Mouse (Mus musculus) thymus, adult 2 months (tissue): ENCODE measurements at regions not wholly inside any gene's neighbourhood (a gene's known extent, or its start where the extent isn't known, plus 50 kb on each side); places are given as distances from the start of the nearest gene placed in this dataset.
A peak's percentile ranks its signal among the peaks of the same experiment; 100 is the strongest.

Experiments
- DNase-seq: peaks from one replicate; pipeline ENCODE4 v3.0.0; 2021
- H3K27ac ChIP-seq: fragments of 200-500 bp; 2 replicates; pipeline ENCODE4 v1.5.1; 2012; ENCODE audit warnings: low read length, control low read depth; ENCODE audit not compliant: control insufficient read depth, insufficient read depth
- H3K27me3 ChIP-seq: fragments of 200-500 bp; 2 replicates; pipeline ENCODE4 v1.6.1; 2012; ENCODE audit warnings: mild to moderate bottlenecking, low read length, moderate library complexity, mixed read lengths; ENCODE audit not compliant: control insufficient read depth, insufficient read depth
- H3K36me3 ChIP-seq: fragments of 200-500 bp; 2 replicates; pipeline ENCODE4 v1.6.1; 2012; ENCODE audit warnings: mild to moderate bottlenecking, low read length, moderate library complexity; ENCODE audit not compliant: control insufficient read depth, insufficient read depth
- H3K4me1 ChIP-seq: fragments of 200-500 bp; replicated peaks from 2 replicates; pipeline ENCODE4 v1.6.1; 2012; ENCODE audit warnings: low read length; ENCODE audit not compliant: control insufficient read depth, insufficient read depth
- H3K4me3 ChIP-seq: fragments of 200-500 bp; 2 replicates; pipeline ENCODE4 v1.5.1; 2012; ENCODE audit warnings: mild to moderate bottlenecking, low read length, control low read depth, moderate library complexity; ENCODE audit not compliant: control insufficient read depth, insufficient read depth
- CTCF ChIP-seq: fragments of 200-500 bp; IDR thresholded peaks from 2 replicates; pipeline ENCODE4 v1.5.1; 2012; ENCODE audit warnings: mild to moderate bottlenecking, control low read depth, low read length, moderate library complexity, borderline replicate concordance; ENCODE audit not compliant: control insufficient read depth, poor library complexity, insufficient read depth; ENCODE audit errors: extremely low read depth
- POLR2A ChIP-seq: fragments of 200-500 bp; IDR thresholded peaks from 2 replicates; pipeline ENCODE4 v1.6.1; 2012; ENCODE audit warnings: mild to moderate bottlenecking, low read length, control low read depth, moderate library complexity; ENCODE audit not compliant: control insufficient read depth, poor library complexity, insufficient read depth; ENCODE audit errors: extremely low read depth
- WGBS: fragments of 180-500 bp; shearing (Covaris S2); methylation state at CpG from one replicate; pipeline ENCODE4 v1.1.7; 2018; 5-methylcytosine and 5-hydroxymethylcytosine counted together

GRCm38 (mm10) chr2:46440038-46440437, 1322.8 kb upstream of the Zeb2 start:
- no peak for DNase-seq
- Histone ChIP-seq H3K4me3 (no peak overlapping the region), H3K27ac (no peak overlapping the region), H3K4me1 (no peaks in the 10 kb centered on the region), H3K27me3 (no peaks in the 10 kb centered on the region), H3K36me3 (no peaks in the 10 kb centered on the region)
- TF ChIP-seq CTCF, result no peak
- TF ChIP-seq POLR2A, result no peak
- WGBS, result 89% methylated on average over 2 of the region's 2 CpGs

DNA sequence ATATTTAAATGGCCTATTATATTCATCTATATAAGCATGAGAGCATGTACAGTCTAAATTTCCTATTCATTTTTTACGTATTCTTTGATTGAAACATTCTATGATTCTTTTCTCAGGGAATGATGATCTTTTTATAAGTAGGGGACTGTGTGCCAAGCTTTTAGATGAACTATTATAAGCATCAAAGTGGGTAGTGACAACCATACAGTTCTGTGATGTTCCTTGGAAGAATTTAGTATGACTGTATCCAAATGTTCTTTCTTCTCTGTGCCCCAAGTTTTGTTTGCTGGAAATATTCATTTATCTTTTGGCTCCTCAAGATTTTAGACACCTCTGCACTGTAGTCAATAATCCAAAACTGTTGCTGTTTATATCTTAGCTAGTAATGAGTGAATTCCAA, 1301.1 kb upstream of the Zeb2 start:
- Histone ChIP-seq H3K4me3 (no peak overlapping the region), H3K27me3 (no peaks in the 10 kb centered on the region), H3K36me3 (no peaks in the 10 kb centered on the region), H3K27ac (no peak overlapping the region), H3K4me1 (no peaks in the 10 kb centered on the region)
- no peak for DNase-seq
- WGBS, result 98% methylated on average over 1 of the region's 1 CpGs
- TF ChIP-seq POLR2A (no peak), CTCF (no peak)

- Histone ChIP-seq H3K36me3 (no peaks in the 10 kb centered on the region), H3K4me1 (no peaks in the 10 kb centered on the region), H3K27me3 (no peaks in the 10 kb centered on the region), H3K27ac (no peak overlapping the region), H3K4me3 (no peak overlapping the region)
- WGBS, result 97% methylated on average over 1 of the region's 1 CpGs
- no peak for DNase-seq
- TF ChIP-seq POLR2A (no peak), CTCF (no peak)
Observed at GRCm38 (mm10) chr2:46402373-46403114, 1285.3 kb upstream of the Zeb2 start.

DNA sequence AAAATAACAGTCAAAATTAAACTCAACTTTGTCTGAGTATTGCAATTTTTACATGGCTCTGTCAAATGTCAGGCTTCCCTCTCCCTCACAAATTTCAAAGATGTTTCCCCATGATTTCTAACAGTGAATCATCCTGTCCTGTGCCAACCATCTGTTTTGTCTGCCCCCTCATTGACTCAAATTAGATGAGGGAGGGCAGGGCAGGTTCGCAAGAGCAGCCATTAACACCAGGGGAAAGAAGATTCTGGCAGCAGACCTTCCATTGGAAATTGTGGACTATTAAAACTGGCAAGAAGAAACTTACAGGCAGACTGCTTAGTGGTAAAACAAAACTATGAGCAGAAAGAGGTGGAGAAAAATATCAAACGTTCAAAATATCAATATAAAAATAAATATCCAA, 1277.0 kb upstream of the Zeb2 start:
- H3K27me3 ChIP-seq, result no peaks in the 10 kb centered on the region
- DNase-seq, result no peak
- no peaks in the 10 kb centered on the region for H3K36me3 ChIP-seq
- no peak overlapping the region for H3K27ac ChIP-seq
- no peaks in the 10 kb centered on the region for H3K4me1 ChIP-seq
- TF ChIP-seq POLR2A (no peak), CTCF (no peak)
- 91% methylated on average over 2 of the region's 2 CpGs for WGBS
- H3K4me3 ChIP-seq, result no peak overlapping the region

- H3K27me3 ChIP-seq, result no peaks in the 10 kb centered on the region
- no peaks in the 10 kb centered on the region for H3K36me3 ChIP-seq
- no peak overlapping the region for H3K27ac ChIP-seq
- no peak for DNase-seq
- 72% methylated on average over 3 of the region's 3 CpGs for WGBS
- H3K4me1 ChIP-seq, result no peaks in the 10 kb centered on the region
- TF ChIP-seq POLR2A (no peak), CTCF (no peak)
- no peak overlapping the region for H3K4me3 ChIP-seq
Observed at GRCm38 (mm10) chr2:46372847-46373461, 1255.8 kb upstream of the Zeb2 start.

DNA sequence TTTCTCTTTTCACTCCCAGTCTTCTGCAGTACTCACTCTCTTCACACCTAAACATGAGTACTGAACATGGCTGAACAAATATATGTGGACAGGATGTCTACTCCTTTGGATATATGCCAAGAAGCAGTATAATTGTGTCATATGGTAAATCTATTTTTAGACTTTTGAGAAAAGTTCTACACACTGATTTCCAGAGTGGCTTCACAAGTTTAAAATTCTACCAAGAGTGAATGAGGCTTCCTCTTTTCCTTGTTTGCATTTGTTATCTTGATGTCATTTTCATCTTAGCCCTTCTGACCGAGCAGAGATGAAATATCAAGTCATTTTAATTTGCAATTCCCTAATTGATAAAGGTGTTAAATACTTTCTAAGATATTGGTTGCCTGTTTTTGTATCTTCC, 1254.6 kb upstream of the Zeb2 start:
- TF ChIP-seq POLR2A, result no peak
- Histone ChIP-seq H3K27me3 (no peaks in the 10 kb centered on the region), H3K27ac (no peak overlapping the region), H3K4me1 (no peaks in the 10 kb centered on the region), H3K4me3 (no peak overlapping the region), H3K36me3 (no peaks in the 10 kb centered on the region)
- no peak for DNase-seq
- 66% methylated on average over 1 of the region's 1 CpGs for WGBS

GRCm38 (mm10) chr2:46370949-46371348, 1253.8 kb upstream of the Zeb2 start:
- Histone ChIP-seq H3K36me3 (no peaks in the 10 kb centered on the region), H3K4me3 (no peak overlapping the region), H3K27me3 (no peaks in the 10 kb centered on the region), H3K27ac (no peak overlapping the region), H3K4me1 (no peaks in the 10 kb centered on the region)
- TF ChIP-seq CTCF (no peak), POLR2A (no peak)
- 5% methylated on average over 5 of the region's 5 CpGs for WGBS
- peak; percentile 8 for DNase-seq
